Mouse (Mus musculus) cerebellum, adult 9-10 months (tissue): ENCODE measurements around the gene Plod2.
A peak's percentile ranks its signal among the peaks of the same experiment; 100 is the strongest.

Experiments
- DNase-seq: peaks from one replicate; pipeline ENCODE4 v3.0.0; 2022

The Plod2 gene

GRCm38 (mm10) chr9:92541977-92542561, at the start of gene Plod2:
Gene Plod2, plus strand, starts transcription at chr9:92542223.
- DNase-seq, result peak; percentile 10

GRCm38 (mm10) chr9:92499710-92500410, 42.2 kb upstream of the Plod2 start:
- peak; percentile 65 for DNase-seq

GRCm38 (mm10) chr9:92504256-92504655, 37.8 kb upstream of the Plod2 start:
- no peak for DNase-seq

GRCm38 (mm10) chr9:92504889-92505288, 37.1 kb upstream of the Plod2 start:
- DNase-seq, result no peak

- DNase-seq, result no peak
These were observed 30.3 kb upstream of the Plod2 start for GRCm38 (mm10) chr9:92511696-92512095.

- no peak for DNase-seq
These were observed 25.0 kb upstream of the Plod2 start for GRCm38 (mm10) chr9:92517036-92517435.

- no peak for DNase-seq
These were observed 21.3 kb upstream of the Plod2 start for GRCm38 (mm10) chr9:92520751-92521150.

GRCm38 (mm10) chr9:92524506-92524905, 17.5 kb upstream of the Plod2 start:
- no peak for DNase-seq

- no peak for DNase-seq
These were observed 12.0 kb upstream of the Plod2 start for GRCm38 (mm10) chr9:92530055-92530454.

GRCm38 (mm10) chr9:92537735-92538134, 4.3 kb upstream of the Plod2 start:
- no peak for DNase-seq

- DNase-seq, result no peak
These were observed 3.8 kb upstream of the Plod2 start for GRCm38 (mm10) chr9:92538216-92538615.

- DNase-seq, result peak; percentile 6
These were observed 781 bp downstream of the Plod2 start for GRCm38 (mm10) chr9:92542591-92543416.

GRCm38 (mm10) chr9:92544146-92544545, 2.1 kb downstream of the Plod2 start:
- DNase-seq, result no peak

GRCm38 (mm10) chr9:92545021-92545420, 3.0 kb downstream of the Plod2 start:
- DNase-seq, result no peak

- DNase-seq, result no peak
These were observed 4.4 kb downstream of the Plod2 start for GRCm38 (mm10) chr9:92546446-92546845.

- no peak for DNase-seq
These were observed 5.1 kb downstream of the Plod2 start for GRCm38 (mm10) chr9:92547106-92547505.

GRCm38 (mm10) chr9:92547821-92548220, 5.8 kb downstream of the Plod2 start:
- no peak for DNase-seq

- DNase-seq, result no peak
These were observed 6.6 kb downstream of the Plod2 start for GRCm38 (mm10) chr9:92548603-92549002.

- peak; percentile 35 for DNase-seq
These were observed 7.9 kb downstream of the Plod2 start for GRCm38 (mm10) chr9:92549811-92550490.

GRCm38 (mm10) chr9:92550981-92551380, 9.0 kb downstream of the Plod2 start:
- no peak for DNase-seq

- no peak for DNase-seq
These were observed 9.6 kb downstream of the Plod2 start for GRCm38 (mm10) chr9:92551666-92552065.

GRCm38 (mm10) chr9:92552691-92553090, 10.7 kb downstream of the Plod2 start:
- no peak for DNase-seq
